20 mouse cellular contexts compared by ENCODE assay signal in the genomic region with DNA sequence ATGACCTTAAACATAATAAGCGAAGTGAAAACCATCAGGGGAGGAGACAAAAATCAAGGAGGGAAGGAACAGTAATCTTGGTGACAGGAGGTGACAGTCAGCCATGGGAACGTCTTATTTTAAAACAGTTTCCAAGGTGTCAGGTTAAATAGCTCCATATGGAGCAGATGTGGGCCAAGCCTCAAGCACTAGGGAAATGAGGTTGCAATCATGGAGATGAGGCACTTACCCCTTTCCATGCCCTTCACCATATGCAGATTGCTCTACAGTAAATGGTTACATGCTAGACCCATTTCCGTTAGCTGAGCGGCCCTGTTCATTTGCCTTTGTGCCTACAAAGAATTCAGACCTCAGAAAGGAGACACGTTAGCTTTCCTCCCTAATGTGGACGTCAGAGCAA.
DNase-seq lines count a peak whose midpoint lies in the region; ATAC-seq and TF ChIP-seq lines count a peak whose summit lies in the region.
"Had no signal": no experiment of that assay in that cellular context is flagged by ENCODE, and none has a peak within 500 bp of the region (broad histone marks: within the 10 kb centered on the region; RNA-seq: fewer than 3 reads in every experiment).

No protein-coding gene starts in this region.

- no peak overlapping the region for H3K9ac ChIP-seq in forebrain, embryonic 13.5 days
- H3K9ac ChIP-seq in forebrain, embryonic 12.5 days, result no peak overlapping the region
- no peak overlapping the region for H3K9ac ChIP-seq in forebrain, postnatal 0 days
- H3K9ac ChIP-seq: embryonic facial prominence, embryonic 13.5 days; heart, embryonic 12.5 days; hindbrain, embryonic 15.5 days had no signal

- peak; percentile 81 for ATAC-seq in forebrain, embryonic 13.5 days
- no peak for ATAC-seq in forebrain, embryonic 12.5 days (ENCODE audit: low FRiP score)
- ATAC-seq in forebrain, postnatal 0 days, result peak; percentile 36
- ATAC-seq: intestine, embryonic 16.5 days; Patski had no signal

- no peaks in the 10 kb centered on the region for H3K27me3 ChIP-seq in forebrain, embryonic 13.5 days
- no peaks in the 10 kb centered on the region for H3K27me3 ChIP-seq in forebrain, embryonic 12.5 days
- no peaks in the 10 kb centered on the region for H3K27me3 ChIP-seq in forebrain, postnatal 0 days (ENCODE audit: insufficient read depth, low read length)
- H3K27me3 ChIP-seq: CH12.LX; embryonic facial prominence, embryonic 13.5 days; heart, embryonic 12.5 days; hindbrain, embryonic 15.5 days had no signal

- H3K36me3 ChIP-seq in forebrain, embryonic 13.5 days (ENCODE audit: poor library complexity, severe bottlenecking), result no peaks in the 10 kb centered on the region
- H3K36me3 ChIP-seq in forebrain, embryonic 12.5 days (replicated peaks), result no peaks in the 10 kb centered on the region
- H3K36me3 ChIP-seq in forebrain, postnatal 0 days (ENCODE audit: insufficient read depth), result no peaks in the 10 kb centered on the region
- H3K36me3 ChIP-seq: embryonic facial prominence, embryonic 13.5 days; heart, embryonic 12.5 days; hindbrain, embryonic 10.5 days; hindbrain, embryonic 15.5 days had no signal

- TF ChIP-seq CTCF in brain, embryonic 14.5 days (IDR thresholded peaks at IDR 0.05; ENCODE audit: borderline replicate concordance, extremely low read depth, insufficient read depth, insufficient read length), result no peak
- TF ChIP-seq CTCF in forebrain, postnatal 0 days (IDR thresholded peaks at IDR 0.05; ENCODE audit: low read depth), result no peak

- no peak overlapping the region for H3K4me3 ChIP-seq in forebrain, embryonic 13.5 days
- no peak overlapping the region for H3K4me3 ChIP-seq in forebrain, embryonic 12.5 days (replicated peaks)
- H3K4me3 ChIP-seq in forebrain, postnatal 0 days (ENCODE audit: low read depth, low read length), result no peak overlapping the region
- H3K4me3 ChIP-seq: embryonic facial prominence, embryonic 13.5 days; heart, embryonic 12.5 days; hindbrain, embryonic 10.5 days; hindbrain, embryonic 15.5 days had no signal

- peaks cover 3% of the 10 kb centered on the region; the same call in 1 of the 2 replicates for H3K4me1 ChIP-seq in forebrain, embryonic 13.5 days
- H3K4me1 ChIP-seq in forebrain, embryonic 12.5 days, result no peaks in the 10 kb centered on the region
- H3K4me1 ChIP-seq in forebrain, postnatal 0 days (ENCODE audit: insufficient read depth), result peaks cover 4% of the 10 kb centered on the region; the same call in 1 of the 2 replicates
- H3K4me1 ChIP-seq: embryonic facial prominence, embryonic 13.5 days; heart, embryonic 12.5 days; hindbrain, embryonic 15.5 days had no signal

- DNase-seq in R1 (ENCODE audit: low read depth, low spot score), result peak; percentile 15
- DNase-seq in brain, embryonic 14.5 days (ENCODE audit: low read depth), result peak; percentile 86
- peak; percentile 16 for DNase-seq in forebrain, postnatal 0 days
- no peak for DNase-seq in thymus, adult 18-20 months
- DNase-seq: adrenal gland, adult 8-10 months; adrenal gland, postnatal 36 days; cerebellum, adult 11 months; cerebellum, adult 8-10 months; cerebellum, postnatal 14 days; gastrocnemius, postnatal 25 days; kidney, adult 2 months had no signal

- H3K27ac ChIP-seq in forebrain, embryonic 13.5 days, result peak overlapping the region; percentile 44; the same call in 1 of the 2 replicates
- H3K27ac ChIP-seq in forebrain, embryonic 12.5 days, result no peak overlapping the region
- H3K27ac ChIP-seq in forebrain, postnatal 0 days (ENCODE audit: low read depth, low read length), result no peak overlapping the region
- H3K27ac ChIP-seq: embryonic facial prominence, embryonic 13.5 days; hindbrain, embryonic 10.5 days; hindbrain, embryonic 15.5 days had no signal

- WGBS in forebrain, embryonic 13.5 days, result 63% methylated on average over 6 of the region's 6 CpGs
- 72% methylated on average over 6 of the region's 6 CpGs for WGBS in forebrain, embryonic 12.5 days
- WGBS in forebrain, postnatal 0 days, result 45% methylated on average over 6 of the region's 6 CpGs

- TF ChIP-seq POLR2A in brain, embryonic 14.5 days (IDR thresholded peaks at IDR 0.05; ENCODE audit: borderline replicate concordance, extremely low read depth, insufficient read depth, insufficient read length, poor library complexity, severe bottlenecking), result no peak

- H3K4me2 ChIP-seq in forebrain, embryonic 13.5 days, result no peak overlapping the region
- no peak overlapping the region for H3K4me2 ChIP-seq in forebrain, embryonic 12.5 days
- no peak overlapping the region for H3K4me2 ChIP-seq in forebrain, postnatal 0 days (ENCODE audit: low read depth)
- H3K4me2 ChIP-seq: embryonic facial prominence, embryonic 13.5 days; heart, embryonic 12.5 days; hindbrain, embryonic 15.5 days had no signal

- H3K9me3 ChIP-seq in forebrain, embryonic 13.5 days (replicated peaks), result no peaks in the 10 kb centered on the region
- no peaks in the 10 kb centered on the region for H3K9me3 ChIP-seq in forebrain, embryonic 12.5 days
- no peaks in the 10 kb centered on the region for H3K9me3 ChIP-seq in forebrain, postnatal 0 days (ENCODE audit: low read length)
- H3K9me3 ChIP-seq: embryonic facial prominence, embryonic 13.5 days; heart, embryonic 12.5 days; hindbrain, embryonic 10.5 days; hindbrain, embryonic 15.5 days had no signal

Comparison
In these comparisons a context has a peak if more than half of its experiments do, and no peak if none do; other contexts are left out.
1. DNase-seq: peak in R1 (single experiment), brain, embryonic 14.5 days (single experiment) and forebrain, postnatal 0 days (single experiment); none in thymus, adult 18-20 months (0 of 2).